Mouse (Mus musculus) ZHBTc4 (cell line): ENCODE data around the gene Mcf2l.
A peak's percentile ranks its signal among the peaks of the same experiment; 100 is the strongest.

ENCODE experiments used
- DNase-seq: peaks from one replicate; pipeline ENCODE4 v3.0.0-alpha.2; 2011; ENCODE audit warnings: low read depth, low spot score

The Mcf2l gene

DNA sequence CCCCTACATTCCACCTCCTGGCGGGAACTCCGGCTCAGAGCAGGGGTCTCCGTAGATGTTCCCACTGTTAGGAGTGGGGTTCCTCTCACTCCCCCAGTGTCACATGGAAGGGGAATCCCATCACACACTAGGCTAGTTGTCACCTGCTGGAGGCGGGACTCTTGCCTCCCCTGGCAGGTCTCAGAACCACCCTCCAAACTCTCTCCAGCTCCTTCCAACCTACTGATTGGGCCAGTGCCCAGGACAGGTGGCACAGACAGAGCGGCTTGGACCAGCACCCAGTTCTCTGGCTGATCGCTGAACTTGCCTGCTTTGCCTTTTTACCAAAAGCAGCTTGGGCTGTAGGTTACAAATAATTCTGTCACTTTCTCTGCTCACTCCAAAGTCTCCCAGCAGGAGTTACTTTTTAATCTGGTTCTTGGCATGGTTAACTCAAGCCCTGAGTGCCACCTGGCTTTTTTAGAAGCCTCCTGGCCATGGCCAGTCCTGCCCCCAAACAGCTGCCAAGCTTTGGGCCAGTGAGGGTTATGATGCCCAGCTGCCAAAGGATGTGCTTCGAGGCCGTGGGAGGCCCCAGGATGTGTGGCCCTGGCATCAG is 687 bp downstream of the Mcf2l start:
- DNase-seq: no peak

DNA sequence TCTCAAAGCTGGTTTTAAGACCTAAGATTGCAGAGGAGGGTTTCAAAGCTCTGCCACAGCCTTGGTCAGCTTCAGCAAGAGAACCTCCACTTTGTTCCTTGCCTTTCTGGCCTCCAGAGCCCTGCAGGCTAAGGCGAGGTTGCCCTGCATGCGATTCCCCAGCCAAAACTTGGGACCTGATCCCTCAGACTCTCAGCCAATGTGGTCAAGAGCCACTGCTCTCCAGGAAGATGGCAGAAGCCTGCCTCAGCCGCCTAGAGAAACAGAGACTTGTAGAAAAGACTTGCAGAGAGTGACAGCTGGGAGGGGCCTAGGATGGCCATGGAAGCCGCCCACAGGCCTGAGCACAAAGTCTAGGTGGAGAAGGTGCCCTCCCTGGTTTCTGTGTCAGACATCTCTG is 1.4 kb downstream of the Mcf2l start:
- peak; percentile 26 for DNase-seq

- DNase-seq: no peak
Observed at GRCm38 (mm10) chr8:12877126-12877525, 3.5 kb downstream of the Mcf2l start.

DNA sequence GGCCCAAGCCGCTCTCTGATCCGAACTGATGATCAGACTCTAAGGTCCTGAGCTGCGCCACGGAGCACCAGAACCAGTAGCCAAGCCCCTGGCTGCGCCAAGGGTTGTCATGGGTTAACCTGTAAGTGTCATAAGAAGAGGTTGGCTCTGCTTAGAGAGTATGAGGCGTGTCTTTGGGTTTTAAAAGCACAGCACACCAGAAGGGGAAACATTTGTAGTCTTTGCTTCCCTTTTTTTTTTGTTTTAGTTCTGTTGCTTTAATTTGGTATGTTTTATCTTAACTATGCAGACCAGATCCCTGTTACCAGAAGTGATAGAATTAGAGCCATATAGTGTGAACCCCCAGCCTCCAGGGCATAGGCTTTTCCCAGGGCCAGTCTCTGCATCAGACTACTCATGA is 6.6 kb downstream of the Mcf2l start:
- DNase-seq: no peak

DNA sequence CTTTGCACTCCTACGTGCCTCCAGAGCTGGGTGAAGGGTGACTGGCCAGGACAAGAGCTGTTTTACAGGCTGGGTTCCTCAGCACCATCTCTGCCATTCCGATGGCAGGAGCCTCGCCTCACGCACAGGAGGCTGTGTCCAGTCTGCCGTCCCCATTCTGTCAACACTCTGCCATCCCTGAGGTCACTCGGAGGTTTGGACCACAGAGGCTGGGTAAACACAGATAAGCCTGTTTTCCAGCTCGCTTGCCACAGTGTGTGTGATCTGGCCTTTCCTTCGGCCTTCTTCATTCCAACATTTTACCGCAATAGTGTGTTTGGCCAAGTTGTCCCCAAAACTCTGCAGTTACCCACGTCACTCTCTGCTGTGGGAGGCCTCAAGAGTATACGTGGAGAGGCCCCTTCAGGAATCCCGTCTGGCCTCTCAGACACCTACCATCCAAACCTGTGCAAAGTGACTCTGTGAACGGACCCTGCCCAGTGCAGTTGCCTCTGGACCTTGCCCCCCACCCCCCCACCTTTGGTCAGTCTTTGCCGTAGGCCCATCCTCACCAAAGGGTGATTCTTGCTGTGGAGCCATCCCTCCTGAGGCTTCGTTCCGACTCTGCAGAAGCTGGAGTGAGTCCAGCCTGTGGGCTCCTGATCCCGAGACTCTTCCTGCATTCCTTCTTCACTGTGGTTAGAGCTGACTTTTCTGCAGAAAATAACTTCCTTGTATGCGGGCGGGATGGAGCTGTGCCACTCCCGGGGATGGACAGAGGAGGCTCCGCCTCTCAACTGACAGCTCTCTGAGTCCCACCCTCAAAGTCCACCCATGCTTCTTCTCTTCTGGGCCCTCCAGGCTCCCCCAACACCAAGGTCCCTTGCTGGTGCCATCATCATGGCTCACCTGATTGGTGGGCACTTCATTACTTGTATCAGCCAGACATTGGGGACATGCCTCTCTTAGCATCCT is 9.7 kb downstream of the Mcf2l start:
- DNase-seq: no peak

DNA sequence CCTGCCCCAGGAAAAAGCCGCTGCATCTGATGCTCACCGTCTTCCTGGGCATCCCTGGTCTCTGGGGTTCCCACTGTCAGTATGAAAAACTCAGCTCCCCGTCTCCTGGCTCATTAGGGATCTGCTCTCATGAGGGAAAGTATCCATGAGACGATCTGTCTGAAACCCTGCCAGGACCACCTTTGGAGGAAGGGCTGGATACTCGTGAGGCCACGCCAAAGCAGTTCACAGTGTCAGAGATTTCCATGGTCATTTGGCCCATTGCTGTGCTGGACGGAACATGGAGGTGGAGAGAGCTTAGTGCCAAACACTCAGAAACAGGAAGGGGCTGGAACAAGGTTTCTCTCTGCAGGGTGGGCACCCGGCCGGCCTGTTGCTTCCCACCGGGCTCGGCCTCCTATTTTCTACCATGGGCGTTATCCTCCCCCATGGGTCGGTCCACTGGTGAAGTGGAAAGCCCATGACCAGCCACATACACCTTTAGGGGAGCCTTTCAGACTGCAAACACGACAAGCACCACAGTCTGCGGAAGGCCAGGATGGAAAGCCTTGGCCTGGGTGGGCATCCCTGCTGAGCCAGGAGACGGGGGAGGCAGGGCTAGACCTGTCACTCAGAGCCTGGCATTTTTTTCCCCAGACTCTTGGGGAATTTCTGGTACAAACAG is 14.3 kb downstream of the Mcf2l start:
- DNase-seq: no peak

- no peak for DNase-seq
Observed at GRCm38 (mm10) chr8:12889046-12889598, 15.5 kb downstream of the Mcf2l start.

GRCm38 (mm10) chr8:12892882-12893446 is 19.4 kb downstream of the Mcf2l start:
- DNase-seq: no peak

- DNase-seq: no peak
Observed at GRCm38 (mm10) chr8:12893797-12894578, 20.4 kb downstream of the Mcf2l start.

GRCm38 (mm10) chr8:12894783-12895534 is 21.4 kb downstream of the Mcf2l start:
- no peak for DNase-seq

DNA sequence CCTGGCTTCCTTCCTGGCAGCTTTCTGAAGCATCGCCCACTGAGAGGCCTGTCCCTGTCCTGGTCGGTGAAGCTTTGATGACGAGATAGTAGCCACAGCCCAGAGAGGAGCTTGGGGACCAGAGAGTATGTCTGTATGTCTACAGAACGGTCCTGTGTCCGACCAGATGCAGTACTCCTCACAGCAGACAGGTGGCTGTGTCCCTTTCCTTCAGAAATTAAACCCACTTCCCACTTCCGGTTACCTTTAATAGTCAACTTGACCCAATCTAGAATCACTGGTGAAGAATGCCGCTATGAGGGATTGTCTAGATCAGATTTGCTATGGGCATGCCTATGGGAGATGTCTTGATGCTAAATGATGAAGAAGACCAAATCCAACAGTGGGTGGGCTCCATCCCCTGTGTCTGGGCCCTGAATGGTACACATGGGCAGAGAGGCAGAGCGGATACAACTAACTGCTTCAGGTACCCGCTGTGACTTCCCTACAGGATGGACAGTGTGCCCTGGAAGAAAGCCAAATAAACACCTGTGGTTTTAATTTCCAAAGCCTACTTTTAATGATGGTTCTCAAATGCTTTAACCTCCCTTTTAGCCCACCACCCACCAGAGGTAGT is 22.0 kb downstream of the Mcf2l start:
- DNase-seq: peak; percentile 60

DNA sequence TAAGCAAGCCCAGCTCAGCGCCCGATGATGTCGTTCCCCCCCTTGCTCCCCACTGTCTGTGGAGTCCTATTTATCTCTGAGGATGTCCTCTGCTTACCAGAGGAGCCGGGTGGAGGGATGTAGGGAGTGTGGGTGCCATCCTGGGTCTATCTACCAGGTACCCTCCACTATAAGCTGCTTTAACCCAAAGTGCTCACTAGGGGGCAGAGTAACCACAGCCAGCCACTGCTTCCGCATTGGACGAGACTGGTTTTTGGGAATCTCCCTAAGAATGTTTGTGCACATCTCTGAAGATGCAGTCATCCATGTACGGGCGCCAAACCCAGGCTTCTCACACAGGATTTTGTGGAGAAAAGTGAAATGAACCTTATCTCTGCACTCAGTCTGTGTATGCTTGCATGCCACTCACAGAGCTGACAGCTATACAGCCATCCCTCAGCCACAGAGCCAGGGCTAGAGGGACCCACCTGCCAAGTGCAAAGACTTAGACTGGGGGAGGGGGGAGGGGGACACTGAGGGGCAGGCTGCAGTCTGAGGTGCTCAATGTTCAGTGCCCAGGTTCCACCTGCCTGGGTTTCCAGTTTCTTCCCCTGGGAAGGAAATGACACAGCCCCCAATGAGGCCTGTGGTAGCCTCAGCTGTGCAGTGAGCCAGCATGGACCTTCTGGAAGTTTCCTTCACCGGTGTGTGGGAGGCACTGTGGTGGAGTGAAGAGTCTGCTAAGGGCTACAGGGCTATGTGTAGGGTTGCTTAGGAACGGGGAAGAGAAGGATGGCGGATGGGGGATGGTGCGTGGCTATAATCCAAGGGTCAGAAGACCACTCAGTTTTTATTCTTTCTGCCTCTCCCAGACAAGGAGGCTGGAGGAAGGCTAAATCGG is 23.1 kb downstream of the Mcf2l start:
- peak; percentile 83 for DNase-seq

GRCm38 (mm10) chr8:12897815-12898214 is 24.2 kb downstream of the Mcf2l start:
- no peak for DNase-seq

- peak; percentile 57 for DNase-seq
Observed at GRCm38 (mm10) chr8:12903790-12904415, 30.3 kb downstream of the Mcf2l start.

DNA sequence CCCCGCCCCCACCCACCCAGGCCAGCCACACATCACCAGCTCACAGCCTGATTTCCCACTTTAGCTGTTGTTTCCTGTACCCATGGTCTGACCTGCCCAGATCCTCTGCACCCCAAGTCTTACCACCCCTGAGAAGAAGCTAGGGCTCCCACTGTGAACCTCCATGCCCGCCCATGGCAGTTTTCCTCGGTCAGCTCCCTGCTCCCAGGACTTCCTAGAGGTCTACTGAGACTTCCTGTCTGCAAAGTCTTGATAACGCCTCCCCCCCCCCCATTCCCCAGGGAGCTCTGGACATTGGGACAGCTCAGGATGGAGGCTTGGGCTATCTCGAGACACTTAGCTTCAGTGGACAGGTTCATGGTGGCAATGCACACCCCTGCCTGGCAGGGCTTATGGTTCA is 31.5 kb downstream of the Mcf2l start:
- DNase-seq: no peak

GRCm38 (mm10) chr8:12905599-12906321 is 32.2 kb downstream of the Mcf2l start:
- no peak for DNase-seq

- DNase-seq: no peak
Observed at GRCm38 (mm10) chr8:12906597-12906996, 33.0 kb downstream of the Mcf2l start.

DNA sequence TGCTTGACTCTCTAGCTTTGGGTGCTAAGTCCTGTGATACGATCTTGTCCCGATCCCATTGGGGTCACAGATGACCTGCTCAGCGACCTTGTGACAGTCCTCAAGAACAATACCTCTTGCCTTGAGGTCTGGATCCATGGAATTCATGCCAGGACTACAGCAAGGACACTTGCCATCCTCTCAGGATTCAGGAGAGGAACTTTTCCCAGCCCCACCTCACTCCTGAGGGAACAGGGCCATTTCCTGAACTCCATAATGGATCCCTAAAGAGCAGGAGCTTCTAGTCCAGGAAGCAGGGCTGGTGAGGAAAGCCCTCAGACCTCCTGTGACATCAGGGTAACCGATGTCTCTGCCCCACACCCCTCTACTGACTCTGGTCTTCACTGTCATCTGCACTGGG is 34.1 kb downstream of the Mcf2l start:
- DNase-seq: no peak
